Mouse (Mus musculus): ENCODE measurements around the gene Rhoh. TPM values are rescaled to one million over a fixed set of nuclear protein-coding genes. Genes with fewer than 3 reads are reported as not detected.

The Rhoh gene
- total and polyA plus RNA-seq, 3 experiments: 0.29 to 0.69 (median 0.52) TPM

- DNase-seq: no peak
Observed at GRCm38 (mm10) chr5:65930171-65930570, 69.2 kb downstream of the Rhoh start.

DNA sequence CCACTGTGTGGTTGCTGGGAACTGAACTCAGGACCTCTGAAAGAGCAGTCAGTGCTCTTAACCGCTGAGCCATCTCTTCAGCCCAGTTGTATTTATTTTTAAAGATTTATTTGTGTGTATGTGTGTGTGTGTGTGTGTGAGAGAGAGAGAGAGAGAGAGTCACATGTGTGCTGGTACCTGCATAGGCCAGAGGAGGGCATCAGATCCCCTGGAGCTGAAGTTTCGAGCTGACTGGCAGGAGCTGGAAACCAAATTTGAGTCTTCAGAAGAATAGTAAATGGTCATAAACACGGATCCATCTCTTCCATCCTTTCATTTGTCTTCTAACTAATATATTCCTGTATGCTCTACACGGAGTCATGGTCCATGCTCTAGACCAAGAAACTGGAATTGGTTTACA lies 72.2 kb downstream of the Rhoh start:
- no peak for DNase-seq

DNA sequence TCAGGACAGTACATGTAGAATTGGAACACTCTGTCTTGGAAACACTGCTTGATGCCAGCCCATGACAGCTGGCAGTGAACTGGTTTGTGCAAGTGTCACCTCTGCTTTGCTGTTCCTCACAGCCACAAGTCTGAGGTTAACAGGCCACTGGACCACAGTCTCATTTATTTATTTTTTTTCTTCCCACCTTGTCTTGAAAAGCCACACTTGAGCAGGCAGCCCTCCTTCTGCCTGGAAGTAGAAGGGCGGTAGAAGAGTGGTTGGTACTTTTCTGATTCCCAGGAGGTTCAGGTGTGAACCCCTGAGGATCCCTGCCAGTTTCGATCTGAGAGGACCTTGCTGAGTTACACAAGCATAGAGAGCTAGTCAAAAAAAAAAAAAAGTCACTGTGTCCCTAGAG lies 72.8 kb downstream of the Rhoh start:
- DNase-seq: no peak

GRCm38 (mm10) chr5:65934783-65935182 lies 73.8 kb downstream of the Rhoh start, which contains the start of gene Chrna9:
Gene Chrna9 (plus strand): TSS chr5:65934921.
- DNase-seq: no peak

DNA sequence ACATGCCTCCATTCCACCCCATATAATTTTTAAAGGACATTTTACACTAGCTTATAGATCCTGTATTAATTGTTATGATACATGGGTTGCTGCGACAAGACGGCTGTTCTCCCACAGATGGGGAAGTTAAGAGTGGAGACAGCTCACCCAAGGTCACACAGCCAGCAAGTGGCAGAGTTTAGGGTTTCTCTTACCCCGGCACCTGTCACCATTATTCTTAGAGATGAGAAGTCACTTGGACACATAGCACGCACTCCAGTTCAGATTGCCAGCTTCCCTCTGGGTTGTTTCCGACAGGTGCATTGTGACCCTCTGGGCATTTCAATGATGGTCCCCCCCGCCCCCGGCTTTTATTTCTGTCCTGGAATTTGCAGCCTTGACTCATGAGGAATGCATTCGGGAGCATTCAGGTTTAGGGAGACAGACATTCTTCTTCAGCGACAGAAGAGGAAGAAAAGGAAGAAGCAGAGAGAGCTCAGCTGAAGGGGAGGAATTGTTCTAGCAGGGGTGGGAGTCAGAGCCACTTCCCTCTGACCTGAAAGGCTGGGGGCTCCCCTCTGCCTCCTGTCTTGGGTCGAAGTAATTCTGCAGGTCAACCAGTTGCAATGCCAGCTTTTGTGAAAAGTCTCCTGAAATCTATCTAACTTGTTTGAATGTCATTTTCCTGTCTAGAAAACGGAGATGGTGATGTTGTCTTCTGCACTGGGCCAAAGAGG lies 76.2 kb downstream of the Rhoh start:
- peak; percentile 46 for DNase-seq

GRCm38 (mm10) chr5:65937998-65938715 lies 77.1 kb downstream of the Rhoh start:
- peak; percentile 82 for DNase-seq

- DNase-seq: no peak
Observed at GRCm38 (mm10) chr5:65941145-65941544, 80.1 kb downstream of the Rhoh start.

Other genes with a start within 250 kb of the Rhoh start
- gene Pds5a, start 162.9 kb upstream of the Rhoh start, total RNA-seq (2021): 10 to 100 TPM; 74.0 to 98.1 TPM
- gene Pds5a, start 162.9 kb upstream of the Rhoh start, polyA plus RNA-seq (2012; rRNA removed): 2.9 and 3.0 TPM in 2 replicates
- gene N4bp2, start 97.7 kb upstream of the Rhoh start, total RNA-seq (2021): 10 to 100 TPM in 1 of 2 experiments, 1 to 10 TPM in 1; 8.7 to 14.1 TPM
- gene N4bp2, start 97.7 kb upstream of the Rhoh start, polyA plus RNA-seq (2012; rRNA removed): 4.9 and 7.1 TPM in 2 replicates
- gene Chrna9, start 73.7 kb downstream of the Rhoh start, total RNA-seq (2021): not detected
- not detected in 2 replicates for gene Chrna9, start 73.7 kb downstream of the Rhoh start, polyA plus RNA-seq (2012; rRNA removed)
- 1 to 10 TPM in 1 of 2 experiments, not detected in 1; 2.5 TPM for gene 9130230L23Rik, start 143.1 kb downstream of the Rhoh start, total RNA-seq (2021)
- gene 9130230L23Rik, start 143.1 kb downstream of the Rhoh start, polyA plus RNA-seq (2012; rRNA removed): 0.08 and 0.24 TPM in 2 replicates